In the genomic region with DNA sequence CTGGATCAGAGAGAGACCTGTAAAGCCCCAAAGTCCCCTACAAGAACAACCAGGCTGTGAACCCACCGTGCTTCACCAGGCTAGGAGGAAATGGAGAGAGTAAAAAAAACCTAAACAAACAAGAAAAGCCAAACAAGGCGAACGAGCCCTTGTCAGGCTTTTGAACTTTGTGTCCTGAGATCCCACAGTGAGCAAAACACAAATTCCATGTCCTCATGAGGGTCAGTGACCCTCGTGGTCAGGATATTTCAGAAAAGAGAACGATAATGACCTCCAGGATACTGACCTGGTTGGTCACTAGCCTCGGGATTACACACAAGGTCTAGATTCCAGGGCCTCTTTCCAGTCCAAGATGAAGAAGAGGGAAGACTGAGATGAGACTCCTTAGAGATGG, we compare ENCODE assay signal across 7 mouse cellular contexts. TPM values are rescaled to one million over a fixed set of nuclear protein-coding genes. Genes with fewer than 3 reads are reported as not detected.
DNase-seq lines count a peak whose midpoint lies in the region; ATAC-seq and TF ChIP-seq lines count a peak whose summit lies in the region.

No protein-coding gene starts in this region.

- no peaks in the 10 kb centered on the region for H3K27me3 ChIP-seq in lung, embryonic 16.5 days (ENCODE audit: control insufficient read depth, insufficient read depth, low read depth, low read length)
- no peaks in the 10 kb centered on the region for H3K27me3 ChIP-seq in forebrain, embryonic 12.5 days
- no peaks in the 10 kb centered on the region for H3K27me3 ChIP-seq in limb, embryonic 11.5 days (ENCODE audit: control insufficient read depth, insufficient read depth, low read length)
- no peaks in the 10 kb centered on the region for H3K27me3 ChIP-seq in small intestine, adult 2 months (ENCODE audit: control insufficient read depth, insufficient read depth, low read length)

- peak overlapping the region; percentile 50; the same call in 1 of the 2 replicates for H3K9ac ChIP-seq in lung, embryonic 16.5 days (ENCODE audit: low read length)
- H3K9ac ChIP-seq in forebrain, embryonic 12.5 days: no peak overlapping the region
- H3K9ac ChIP-seq in limb, embryonic 11.5 days (ENCODE audit: low read length): no peak overlapping the region

- no peak for DNase-seq in lung, postnatal 25 days (ENCODE audit: low spot score)
- no peak for DNase-seq in limb, embryonic 11.5 days (ENCODE audit: low spot score)
- DNase-seq in left cerebral cortex, postnatal 36 days (ENCODE audit: low spot score in 2 of 2): no peak
- DNase-seq in urinary bladder, adult 2 months (ENCODE audit: low spot score): no peak

- no peak for ATAC-seq in lung, embryonic 16.5 days (ENCODE audit: low read depth)
- ATAC-seq in forebrain, embryonic 12.5 days (ENCODE audit: low FRiP score): no peak
- no peak for ATAC-seq in limb, embryonic 11.5 days (ENCODE audit: insufficient number of reproducible peaks, low FRiP score, low TSS enrichment, low read depth)

- no peak overlapping the region for H3K27ac ChIP-seq in lung, embryonic 16.5 days (ENCODE audit: low read length)
- H3K27ac ChIP-seq in forebrain, embryonic 12.5 days: no peak overlapping the region
- H3K27ac ChIP-seq in limb, embryonic 11.5 days (replicated peaks; ENCODE audit: low read depth, low read length): no peak overlapping the region
- no peak overlapping the region for H3K27ac ChIP-seq in small intestine, adult 2 months (ENCODE audit: insufficient read depth, low read depth, low read length)

- intact Hi-C loops in left cerebral cortex, postnatal 36 days (cut with DNase I): loop anchor here (5.0 kb wide), 3 partner anchors 90 to 330 kb away; a partner anchor contains a TSS

- H3K4me1 ChIP-seq in lung, embryonic 16.5 days (replicated peaks; ENCODE audit: control insufficient read depth, insufficient read depth, low read length): no peaks in the 10 kb centered on the region
- peaks cover 7% of the 10 kb centered on the region; the same call in 1 of the 2 replicates for H3K4me1 ChIP-seq in forebrain, embryonic 12.5 days
- no peaks in the 10 kb centered on the region for H3K4me1 ChIP-seq in limb, embryonic 11.5 days (ENCODE audit: control insufficient read depth, insufficient read depth, low read length)
- H3K4me1 ChIP-seq in small intestine, adult 2 months (ENCODE audit: control insufficient read depth, insufficient read depth, insufficient read length, low read length): no peaks in the 10 kb centered on the region; the same call in 1 of the 2 replicates

- H3K4me2 ChIP-seq in lung, embryonic 16.5 days (ENCODE audit: low read depth, low read length): peak overlapping the region; percentile 78
- peak overlapping the region; percentile 69 for H3K4me2 ChIP-seq in forebrain, embryonic 12.5 days
- H3K4me2 ChIP-seq in limb, embryonic 11.5 days (ENCODE audit: low read depth, severe bottlenecking): peak overlapping the region; percentile 76; the same call in 1 of the 2 replicates

- TF ChIP-seq POLR2A in small intestine, adult 2 months (IDR thresholded peaks at IDR 0.05; ENCODE audit: low read depth, low read length): no peak; the same call in 1 of the 2 replicates

- TF ChIP-seq CTCF in small intestine, adult 2 months (IDR thresholded peaks at IDR 0.05; ENCODE audit: extremely low read depth, insufficient read length, insufficient replicate concordance, low read depth, low read length): no peak

- 35% methylated on average over 6 of the region's 6 CpGs for WGBS in lung, embryonic 16.5 days
- WGBS in forebrain, embryonic 12.5 days: 60% methylated on average over 6 of the region's 6 CpGs
- 58% methylated on average over 6 of the region's 6 CpGs for WGBS in limb, embryonic 11.5 days
- WGBS in small intestine, adult 2 months: 20% methylated on average over 6 of the region's 6 CpGs

- H3K9me3 ChIP-seq in lung, embryonic 16.5 days (ENCODE audit: control insufficient read depth, low read length): no peaks in the 10 kb centered on the region
- no peaks in the 10 kb centered on the region for H3K9me3 ChIP-seq in forebrain, embryonic 12.5 days
- H3K9me3 ChIP-seq in limb, embryonic 11.5 days (ENCODE audit: control insufficient read depth, low read length): no peaks in the 10 kb centered on the region; the same call in 1 of the 2 replicates

- H3K4me3 ChIP-seq in lung, embryonic 16.5 days (ENCODE audit: low read length): peak overlapping the region; percentile 75
- peak overlapping the region; percentile 56 for H3K4me3 ChIP-seq in forebrain, embryonic 12.5 days (replicated peaks)
- peak overlapping the region; percentile 64 for H3K4me3 ChIP-seq in limb, embryonic 11.5 days (ENCODE audit: low read depth, low read length)
- H3K4me3 ChIP-seq in small intestine, adult 2 months (ENCODE audit: low read depth, low read length): peak overlapping the region; percentile 71

- no peaks in the 10 kb centered on the region for H3K36me3 ChIP-seq in lung, embryonic 16.5 days (ENCODE audit: control insufficient read depth, insufficient read depth, low read length)
- H3K36me3 ChIP-seq in forebrain, embryonic 12.5 days (replicated peaks): no peaks in the 10 kb centered on the region
- no peaks in the 10 kb centered on the region for H3K36me3 ChIP-seq in limb, embryonic 11.5 days (ENCODE audit: control insufficient read depth, insufficient read depth, low read length)
- H3K36me3 ChIP-seq in small intestine, adult 2 months (ENCODE audit: control insufficient read depth, insufficient read depth, low read length): no peaks in the 10 kb centered on the region

RNA-seq across cellular contexts. Expression of a gene that starts 0.4 kb away (rescaled TPM):
- 5.0 and 5.1 TPM in 2 replicates for polyA plus RNA-seq in lung, embryonic 16.5 days (2015; fragmentation: Nextera tagmentation; extraction: Ambion mirVana)
- 14.2 and 17.5 TPM in 2 replicates for polyA plus RNA-seq in forebrain, embryonic 12.5 days (2016; fragmentation: Nextera tagmentation; extraction: Ambion mirVana)
- 4.7 and 5.6 TPM in 2 replicates for polyA plus RNA-seq in limb, embryonic 11.5 days (2014; fragmentation: Nextera tagmentation; extraction: Ambion mirVana)
- 0.24 and 0.56 TPM in 2 replicates for polyA plus RNA-seq in small intestine, adult 2 months (2012; rRNA removed)
- total RNA-seq in left cerebral cortex, postnatal 36 days (2021): 10 to 100 TPM; 11.7 to 14.9 TPM
- polyA plus RNA-seq in urinary bladder, adult 2 months (2012; rRNA removed): 5.3 and 6.8 TPM in 2 replicates
